Mouse (Mus musculus) liver, adult 2 months (tissue): Measurements from ENCODE around the gene Gm12169.

Experiments
- CTCF ChIP-seq: fragments of 200-500 bp; IDR thresholded peaks from 2 replicates; pipeline ENCODE4 v1.5.1; 2011; ENCODE audit warnings: low read depth, low read length, control low read depth
- POLR2A ChIP-seq: fragments of 200-500 bp; IDR thresholded peaks from 2 replicates; pipeline ENCODE4 v1.6.1; 2011; ENCODE audit warnings: low read length, control low read depth; ENCODE audit not compliant: insufficient read depth; ENCODE audit errors: extremely low read depth

- TF ChIP-seq POLR2A (no peak), CTCF (no peak)
Measured at GRCm38 (mm10) chr11:46564671-46565070, 40.7 kb downstream of the Gm12169 start.
